Mouse (Mus musculus): ENCODE results near the gene Olfr148.

Olfr148 gene

GRCm38 (mm10) chr9:39610355-39610754 is at the start of gene Olfr148:
Olfr148 (plus strand) TSS chr9:39610655.
- no peak for DNase-seq (ENCODE audit: low spot score)

- DNase-seq (ENCODE audit: low spot score): no peak
These were observed 35.0 kb upstream of the Olfr148 start, which contains the start of gene Olfr959 for GRCm38 (mm10) chr9:39575469-39575868. Olfr959 (minus strand) TSS chr9:39575569.

GRCm38 (mm10) chr9:39577050-39577449 is 33.4 kb upstream of the Olfr148 start:
- DNase-seq (ENCODE audit: low spot score): no peak

DNA sequence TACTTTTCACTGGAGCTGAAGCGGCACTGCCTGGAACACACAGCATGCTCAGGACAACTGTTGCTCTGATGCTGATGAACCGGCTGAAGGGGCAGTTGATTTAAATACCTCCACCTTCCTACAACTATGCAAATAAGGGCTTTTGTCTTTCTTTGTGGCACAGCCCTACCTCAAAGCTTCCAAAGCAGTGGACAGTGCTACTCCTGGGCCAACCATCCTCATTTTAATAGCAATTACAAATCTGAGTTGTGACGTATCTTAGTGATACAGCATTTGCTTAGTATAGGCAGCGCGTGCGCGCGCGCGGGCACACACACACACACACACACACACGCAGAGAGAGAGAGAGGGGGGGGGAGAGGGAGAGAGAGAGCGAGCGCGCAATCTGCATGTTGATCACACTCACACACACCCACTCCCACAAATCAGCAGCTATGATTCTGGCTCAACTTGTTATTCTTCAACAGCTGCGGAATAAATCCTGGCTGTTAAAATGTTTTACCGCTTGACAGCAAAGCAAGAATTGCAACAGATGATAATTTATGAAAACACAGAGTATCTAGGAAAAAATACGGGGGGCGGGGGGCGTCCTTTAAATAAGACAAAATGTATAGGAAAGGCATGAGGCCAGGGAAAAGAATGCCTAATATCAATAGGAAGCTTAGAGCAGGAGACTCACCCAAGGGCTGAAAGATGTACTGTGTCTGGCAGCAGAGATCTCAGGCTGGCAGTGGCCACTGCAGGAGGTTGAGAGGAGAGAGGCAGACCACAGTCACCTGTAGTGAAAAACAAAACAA is 7.7 kb upstream of the Olfr148 start:
- DNase-seq (ENCODE audit: low spot score): no peak

DNA sequence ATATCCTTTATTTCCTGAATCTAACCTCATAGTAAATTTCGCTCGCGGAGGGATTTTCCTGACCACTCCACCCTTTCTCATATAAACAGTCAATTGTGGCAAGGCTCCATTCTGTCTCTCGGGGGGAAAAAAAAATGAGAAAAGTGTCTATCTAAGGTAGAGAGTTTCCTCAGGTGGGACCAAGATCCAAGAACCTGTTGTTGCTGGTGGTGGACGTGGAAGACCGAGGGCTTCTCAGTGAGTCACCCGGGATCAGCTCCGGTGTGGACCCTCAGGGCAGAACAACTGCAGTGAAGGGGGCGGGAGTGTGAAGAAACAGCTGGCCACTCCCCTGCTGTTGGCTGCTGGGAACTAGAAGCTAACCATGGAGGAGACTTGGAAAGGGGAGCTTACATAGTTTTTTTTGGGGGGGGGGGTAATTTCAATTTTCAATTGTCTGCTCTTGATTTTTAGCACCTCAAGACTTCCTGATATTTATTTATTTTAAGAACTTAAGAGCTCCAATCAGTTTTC is 7.1 kb upstream of the Olfr148 start:
- no peak for DNase-seq (ENCODE audit: low spot score)

DNA sequence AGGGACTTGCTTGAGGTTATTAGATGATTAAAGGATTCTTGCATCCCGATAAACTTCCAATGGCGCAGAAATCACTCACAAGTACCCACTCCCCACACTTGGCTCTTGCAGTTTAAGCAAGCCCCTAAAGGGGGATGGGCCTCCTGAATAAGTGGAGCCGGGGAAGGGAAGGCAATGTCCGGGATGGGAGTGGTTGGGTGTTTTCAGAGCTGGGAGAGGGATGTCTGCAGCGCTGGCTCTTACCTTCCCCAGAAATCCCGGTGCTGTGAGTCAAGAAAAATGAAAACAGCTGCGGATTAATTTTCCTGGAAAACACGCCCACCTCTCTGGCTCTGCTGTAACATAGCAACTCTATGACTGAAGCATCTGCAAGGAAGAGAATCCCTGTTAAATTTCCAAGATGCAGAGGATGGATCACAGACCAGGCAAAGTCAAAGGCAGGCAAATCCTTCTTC is 6.4 kb upstream of the Olfr148 start, which contains the start of gene AW551984:
AW551984 (minus strand) TSS at position 405 of the 455 bp plus-strand sequence.
- no peak for DNase-seq (ENCODE audit: low spot score)

GRCm38 (mm10) chr9:39608497-39608896 is 2.0 kb upstream of the Olfr148 start:
- no peak for DNase-seq (ENCODE audit: low spot score)

DNA sequence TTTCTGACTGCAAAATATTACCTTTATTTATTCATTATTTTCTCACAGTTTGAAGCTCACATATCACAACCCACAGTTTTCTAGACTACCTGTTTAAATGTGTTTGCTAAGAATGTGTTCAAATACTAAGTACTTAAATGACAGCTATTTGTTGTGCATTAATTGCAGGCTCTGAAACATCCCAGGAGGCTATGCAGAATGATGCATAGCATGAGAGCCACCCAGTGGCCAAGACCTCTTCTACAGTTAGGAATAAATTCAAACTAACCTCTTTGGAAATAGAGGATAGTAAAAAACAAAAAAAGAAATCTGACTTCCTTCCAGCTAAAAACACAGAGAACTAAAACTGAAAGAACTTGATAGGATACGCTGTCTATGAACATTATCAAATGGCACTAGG is 1.5 kb downstream of the Olfr148 start:
- no peak for DNase-seq (ENCODE audit: low spot score)

- DNase-seq (ENCODE audit: low spot score): no peak
These were observed 10.6 kb downstream of the Olfr148 start, which contains the start of gene Olfr960 for GRCm38 (mm10) chr9:39621073-39621472. Olfr960 (plus strand) TSS chr9:39621373.

DNA sequence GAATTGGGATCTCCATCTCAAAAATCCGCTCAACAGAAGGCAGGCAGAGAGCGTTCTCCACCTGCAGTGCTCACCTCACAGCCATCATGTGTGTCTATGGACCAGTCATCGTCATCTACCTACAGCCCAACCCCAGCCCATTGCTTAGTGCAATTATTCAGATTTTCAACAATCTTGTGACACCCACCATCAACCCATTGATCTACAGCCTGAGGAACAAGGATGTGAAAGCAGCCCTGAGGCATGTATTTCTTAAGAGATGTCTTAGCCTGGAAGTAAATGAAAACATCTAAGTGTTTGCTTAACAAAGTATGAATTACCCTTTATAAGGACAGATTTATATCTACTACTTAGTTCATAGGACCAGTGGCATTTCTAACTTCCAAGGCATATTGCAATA is 13.3 kb downstream of the Olfr148 start:
- no peak for DNase-seq (ENCODE audit: low spot score)

GRCm38 (mm10) chr9:39624711-39625110 is 14.3 kb downstream of the Olfr148 start:
- no peak for DNase-seq (ENCODE audit: low spot score)

DNA sequence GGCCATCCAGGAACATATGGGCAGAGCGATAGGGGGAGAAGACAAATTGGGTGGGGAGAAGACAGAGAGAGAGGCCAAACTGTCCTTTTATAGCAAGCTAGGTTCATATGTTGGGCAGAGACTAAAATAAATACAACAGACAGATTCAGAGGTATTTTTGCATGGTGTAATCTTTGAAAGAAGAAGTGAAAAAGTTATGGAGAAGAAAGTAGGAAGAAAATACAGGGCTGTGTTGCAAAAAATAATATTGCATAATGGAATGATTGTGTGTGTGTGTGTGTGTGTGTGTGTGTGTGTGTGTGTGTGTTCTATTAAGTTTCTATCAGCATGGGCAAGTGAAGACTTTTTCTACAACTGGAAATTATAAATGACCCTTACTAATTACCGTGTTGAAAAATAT is 18.6 kb downstream of the Olfr148 start:
- DNase-seq (ENCODE audit: low spot score): no peak

DNA sequence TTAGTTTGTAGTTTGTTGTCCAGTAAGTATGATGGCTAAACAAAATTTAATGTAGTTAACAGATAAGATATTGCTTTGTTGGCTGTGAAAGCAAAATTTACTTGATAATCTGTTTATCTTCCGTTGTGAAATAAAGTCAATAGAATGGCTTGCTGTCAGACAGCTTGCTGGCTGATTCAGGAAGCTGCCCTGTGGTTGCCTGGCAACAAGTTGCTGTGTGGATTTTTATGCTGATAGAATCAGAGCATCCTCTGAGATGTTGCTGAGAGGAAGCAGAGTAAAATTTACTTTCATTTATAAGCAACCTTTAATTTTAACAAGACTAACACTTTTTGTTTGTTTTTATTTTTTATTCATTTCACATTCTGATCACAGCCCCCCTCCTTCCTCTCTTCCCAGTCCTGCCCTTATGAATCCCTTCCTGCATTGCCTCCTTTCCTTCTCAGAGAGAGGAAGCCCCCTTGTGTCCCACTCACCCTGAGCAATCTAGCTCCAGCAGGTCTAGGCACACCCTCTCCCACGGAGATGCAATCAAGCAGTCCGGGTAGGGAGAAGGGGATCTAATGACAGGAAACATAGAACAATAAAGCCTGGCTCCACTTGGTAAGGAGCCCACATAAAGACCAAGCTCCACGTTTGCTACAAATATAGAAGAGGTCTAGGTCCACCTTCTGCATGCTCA is 23.6 kb downstream of the Olfr148 start:
- DNase-seq (ENCODE audit: low spot score): no peak

DNA sequence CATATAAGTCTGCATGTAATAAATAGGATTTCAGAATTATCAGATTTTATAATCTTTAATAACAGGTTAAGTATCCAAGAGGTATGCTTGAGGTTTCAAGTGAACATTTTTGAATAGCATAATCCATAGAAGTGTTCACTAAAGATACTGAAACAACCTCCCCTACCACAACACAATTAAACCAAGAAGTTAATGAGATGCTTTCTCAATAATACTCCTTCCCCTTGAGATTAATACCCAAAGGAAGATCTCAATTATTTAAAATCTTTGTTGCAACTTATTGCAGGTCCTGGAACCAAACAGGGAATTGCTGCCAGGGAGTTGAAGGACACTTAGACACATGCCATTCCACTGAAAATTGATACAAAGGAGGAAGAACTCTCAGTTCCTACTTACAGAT is 34.3 kb downstream of the Olfr148 start, which contains the start of gene Olfr961:
Olfr961 (plus strand) TSS at position 301 of the 400 bp plus-strand sequence.
- no peak for DNase-seq (ENCODE audit: low spot score)

GRCm38 (mm10) chr9:39647382-39647781 is 36.9 kb downstream of the Olfr148 start:
- no peak for DNase-seq (ENCODE audit: low spot score)

- DNase-seq (ENCODE audit: low spot score): no peak
These were observed 44.4 kb downstream of the Olfr148 start for GRCm38 (mm10) chr9:39654756-39655396.

Measured in spleen, adult 12 weeks (tissue).